Mouse (Mus musculus): Measurements from ENCODE around the gene Ttll8.

The Ttll8 gene

DNA sequence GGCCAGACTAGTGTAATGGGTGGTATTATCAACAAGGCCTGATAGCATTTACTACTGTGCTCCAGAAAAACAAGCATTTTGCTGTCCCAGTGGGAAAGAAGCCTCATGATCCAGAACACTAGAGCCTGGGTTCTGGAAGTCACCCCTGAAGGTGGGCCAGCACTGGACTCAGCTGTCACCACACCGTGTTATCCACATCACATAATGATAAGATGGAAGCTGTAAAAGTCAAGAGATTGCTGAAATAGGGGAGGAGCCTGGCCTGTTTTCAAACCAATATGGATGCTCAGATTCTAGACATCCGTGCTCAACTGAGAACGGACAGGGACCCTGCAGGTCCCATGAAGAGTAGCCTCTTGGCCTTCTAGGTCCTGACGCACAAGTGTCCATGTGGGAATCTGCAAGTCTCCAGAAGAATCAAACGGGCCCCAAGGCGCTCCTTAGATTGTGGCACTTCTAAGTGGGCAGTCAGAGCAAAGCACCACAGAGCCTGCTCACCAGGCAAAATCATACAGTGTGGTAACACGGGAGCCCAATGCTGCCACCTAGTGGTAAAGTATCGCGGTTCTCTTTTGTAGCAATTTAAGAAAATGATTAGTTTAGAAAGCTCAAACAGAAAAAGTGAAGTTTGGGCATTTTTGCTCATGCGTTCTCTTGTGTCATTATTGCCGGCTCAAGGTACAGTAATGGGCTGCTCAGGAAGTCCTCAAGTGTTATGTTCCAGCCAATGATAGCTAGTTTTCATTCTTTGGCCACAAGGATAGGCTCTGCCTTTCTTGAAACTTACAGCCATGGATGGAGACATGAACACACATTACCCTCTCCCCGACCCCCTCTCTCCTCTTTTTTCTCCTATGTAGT, 32.9 kb downstream of the Ttll8 start:
- DNase-seq (ENCODE audit: low spot score in 2 of 2): peak; percentile 44 to 50

DNA sequence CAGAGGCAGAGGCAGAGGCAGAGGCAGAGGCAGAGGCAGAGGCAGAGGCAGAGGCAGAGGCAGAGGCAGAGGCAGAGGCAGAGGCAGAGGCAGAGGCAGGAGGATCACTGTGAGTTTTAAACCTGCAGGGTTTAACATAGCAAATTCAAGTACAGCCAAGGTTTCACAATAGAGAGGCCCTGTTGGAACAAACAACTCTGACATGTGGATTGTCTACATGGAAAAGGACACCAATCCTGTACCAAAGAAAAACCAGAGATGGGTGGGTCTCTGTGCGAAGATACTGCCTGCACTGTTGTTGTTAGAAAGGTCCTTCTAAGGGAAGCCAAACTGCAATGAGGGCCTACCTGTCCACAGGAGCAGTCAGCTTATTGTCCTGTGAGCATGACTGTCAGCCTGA, 34.2 kb downstream of the Ttll8 start:
- no peak for DNase-seq (ENCODE audit: low spot score in 2 of 2)

DNA sequence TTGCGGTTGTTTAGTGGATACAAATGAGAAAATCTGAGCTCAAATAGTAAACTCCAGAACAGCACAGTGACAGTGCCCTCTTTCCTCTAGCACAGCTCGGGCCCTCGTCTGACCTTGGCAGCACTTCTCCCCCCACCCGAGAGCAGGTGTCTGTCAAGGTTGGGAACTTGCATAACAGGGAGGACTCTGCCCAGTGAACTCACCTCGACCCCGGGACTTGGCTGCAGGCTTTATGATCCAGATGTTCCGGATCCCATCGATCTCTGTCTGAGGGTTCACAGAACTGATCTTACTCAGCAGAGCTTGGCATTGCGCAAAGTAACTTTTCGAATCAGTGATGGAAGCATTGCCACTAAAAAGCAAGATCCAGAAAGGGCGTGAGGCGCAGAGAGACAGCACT, 34.9 kb downstream of the Ttll8 start:
- peak in 1 of 2 experiments; percentile 25 for DNase-seq (ENCODE audit: low spot score in 2 of 2)

- DNase-seq (ENCODE audit: low spot score in 2 of 2): no peak
Observed at GRCm38 (mm10) chr15:88917126-88917525, 37.1 kb downstream of the Ttll8 start.

DNA sequence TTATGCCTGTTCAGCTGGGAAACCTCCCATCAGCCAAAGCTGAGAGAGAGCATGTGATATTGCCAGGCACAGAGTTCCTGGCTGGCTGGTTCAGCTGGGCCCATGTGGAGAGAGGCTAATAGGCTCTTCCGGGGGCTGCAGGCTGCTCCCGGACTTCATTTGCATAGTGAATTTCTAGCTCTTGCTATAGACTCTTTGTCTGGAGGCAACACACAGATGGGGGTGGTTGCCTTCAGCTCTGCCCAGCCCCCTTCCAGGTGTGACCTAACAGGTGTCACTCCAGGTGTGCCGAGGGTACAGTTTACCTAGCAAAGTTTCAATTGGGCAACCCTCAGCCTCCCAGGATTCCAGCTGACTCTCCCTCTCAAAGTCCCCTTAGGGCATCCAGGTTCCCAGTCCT, 37.9 kb downstream of the Ttll8 start:
- no peak for DNase-seq (ENCODE audit: low spot score in 2 of 2)

DNA sequence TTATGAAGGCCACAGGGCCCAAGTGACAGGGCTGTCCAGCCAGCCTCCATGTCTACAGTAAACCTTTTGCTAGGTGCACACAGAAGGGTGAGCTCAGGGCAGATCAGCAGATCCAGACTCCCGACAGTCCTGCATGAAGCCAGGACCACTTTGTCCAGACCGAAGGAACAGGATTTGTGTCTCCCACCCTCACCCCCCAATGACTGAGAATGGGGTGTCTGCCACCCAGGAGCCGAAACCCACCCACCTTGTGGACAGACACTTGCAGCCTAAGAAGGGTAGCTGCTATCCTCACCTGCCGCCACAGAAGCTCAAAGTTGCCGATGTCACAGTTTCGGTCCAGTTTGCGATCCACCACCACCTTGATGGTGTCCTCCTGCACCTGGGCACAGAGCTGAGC, 39.2 kb downstream of the Ttll8 start:
- DNase-seq (ENCODE audit: low spot score in 2 of 2): no peak

GRCm38 (mm10) chr15:88906347-88906746, 47.9 kb downstream of the Ttll8 start:
- no peak for DNase-seq (ENCODE audit: low spot score in 2 of 2)

DNA sequence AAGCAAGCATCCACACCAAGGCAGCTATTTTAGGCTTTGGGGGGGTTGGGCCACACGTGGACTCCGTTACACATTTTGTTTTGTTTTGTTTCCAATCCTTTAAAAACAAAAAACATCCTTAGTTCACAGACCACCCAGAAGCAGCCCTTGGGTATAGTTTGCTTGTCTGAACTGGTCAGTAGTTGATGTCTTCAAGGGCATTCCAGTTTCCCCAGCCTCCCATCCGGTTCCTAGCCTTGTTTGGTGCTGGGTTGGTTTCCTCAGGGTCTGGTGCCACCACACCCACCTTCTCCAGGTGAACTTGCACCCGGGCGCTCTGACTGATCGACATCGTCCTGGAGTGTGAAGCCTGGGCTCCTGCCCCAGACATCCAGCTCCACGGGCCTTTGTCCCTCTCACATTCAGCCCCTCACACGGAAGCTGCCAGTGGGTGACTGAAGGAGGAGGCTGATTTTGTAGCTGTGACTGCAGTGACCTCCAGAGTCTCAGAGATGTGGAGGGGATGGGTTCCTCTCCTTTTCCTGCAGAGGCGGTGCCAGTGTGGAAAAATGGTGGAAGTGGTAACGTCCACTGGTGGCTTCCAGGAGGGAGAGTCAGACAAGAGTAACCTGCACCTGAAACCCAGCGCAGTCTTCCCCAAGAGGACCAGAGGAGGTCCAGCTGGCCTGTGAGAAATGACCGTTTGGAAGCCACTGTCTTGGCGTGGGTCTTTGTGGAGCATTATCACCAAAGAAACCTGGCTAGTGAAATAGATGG, 50.0 kb downstream of the Ttll8 start:
- DNase-seq (ENCODE audit: low spot score in 2 of 2): no peak

- no peak for DNase-seq (ENCODE audit: low spot score in 2 of 2)
Observed at GRCm38 (mm10) chr15:88903086-88903485, 51.1 kb downstream of the Ttll8 start.

DNA sequence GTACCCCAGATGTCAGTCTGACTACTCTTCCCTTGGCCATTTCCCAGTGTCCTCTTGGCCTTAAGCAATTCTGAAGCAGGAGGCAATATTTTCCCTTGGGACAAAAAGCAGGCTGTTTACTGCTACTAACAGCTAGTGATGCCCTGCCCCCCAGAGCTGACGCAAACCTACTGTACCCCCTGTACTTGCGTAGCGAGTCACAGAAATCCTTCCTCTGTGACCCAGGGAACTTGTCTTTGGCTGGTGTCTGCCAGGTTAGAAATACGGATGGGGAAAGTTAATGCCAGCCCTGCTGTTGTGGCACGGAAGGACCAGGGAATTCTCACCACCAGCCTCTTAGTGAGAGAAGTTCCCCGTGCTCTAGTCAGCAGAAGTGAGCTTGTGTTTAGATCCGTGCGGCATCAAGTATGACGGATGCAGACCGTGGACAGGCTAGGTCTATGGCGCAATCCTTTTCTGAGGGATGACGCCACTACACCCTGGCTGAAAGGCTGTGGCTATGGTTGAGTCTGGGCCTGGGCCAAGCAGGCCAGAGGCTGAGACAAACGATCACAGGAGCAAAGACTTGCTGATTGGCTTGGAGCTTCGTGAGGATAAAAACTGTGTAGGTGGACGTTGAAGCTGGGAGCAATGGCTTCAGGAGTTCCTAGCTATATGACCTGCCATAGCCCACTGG, 51.9 kb downstream of the Ttll8 start:
- DNase-seq (ENCODE audit: low spot score in 2 of 2): no peak

- DNase-seq (ENCODE audit: low spot score in 2 of 2): no peak
Observed at GRCm38 (mm10) chr15:88896341-88896980, 57.8 kb downstream of the Ttll8 start.

DNA sequence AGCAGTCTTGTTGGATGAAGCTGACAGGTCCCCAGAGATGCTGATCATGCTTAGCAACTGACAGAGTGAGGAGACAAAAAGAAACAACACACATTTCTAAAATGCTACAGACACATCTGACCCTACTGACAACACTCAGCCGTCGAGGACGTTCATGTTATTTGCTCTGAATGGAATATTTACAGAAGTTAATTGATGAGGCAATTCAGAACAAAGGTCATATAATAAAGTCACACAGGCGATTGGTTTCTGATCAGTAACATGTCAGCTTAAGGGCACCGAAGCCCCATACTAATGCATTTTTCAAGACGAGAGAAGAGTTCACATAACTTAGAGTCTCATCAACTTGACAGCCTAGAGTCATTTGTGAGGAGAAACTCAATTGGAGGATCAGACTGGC, 58.3 kb downstream of the Ttll8 start:
- DNase-seq (ENCODE audit: low spot score in 2 of 2): no peak

DNA sequence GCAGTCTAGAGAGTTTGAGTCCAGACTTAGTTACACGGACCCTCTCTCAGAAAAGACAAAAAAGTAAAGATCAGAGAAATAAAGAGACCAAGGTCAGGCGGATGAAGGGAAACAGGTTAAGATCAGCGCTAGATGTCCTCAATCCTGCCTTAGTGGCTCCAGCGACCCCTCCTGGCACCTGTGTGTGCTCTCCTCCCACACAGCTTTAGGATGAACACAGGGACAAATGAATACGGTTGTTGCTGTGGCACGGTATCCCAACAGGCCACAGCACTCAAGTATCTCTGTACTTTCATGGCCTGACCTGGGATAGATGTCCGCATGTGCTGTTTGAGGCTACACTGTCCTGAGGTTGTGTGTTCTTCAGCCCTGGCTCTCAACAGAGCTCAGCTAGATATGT, 59.1 kb downstream of the Ttll8 start:
- no peak for DNase-seq (ENCODE audit: low spot score in 2 of 2)

DNA sequence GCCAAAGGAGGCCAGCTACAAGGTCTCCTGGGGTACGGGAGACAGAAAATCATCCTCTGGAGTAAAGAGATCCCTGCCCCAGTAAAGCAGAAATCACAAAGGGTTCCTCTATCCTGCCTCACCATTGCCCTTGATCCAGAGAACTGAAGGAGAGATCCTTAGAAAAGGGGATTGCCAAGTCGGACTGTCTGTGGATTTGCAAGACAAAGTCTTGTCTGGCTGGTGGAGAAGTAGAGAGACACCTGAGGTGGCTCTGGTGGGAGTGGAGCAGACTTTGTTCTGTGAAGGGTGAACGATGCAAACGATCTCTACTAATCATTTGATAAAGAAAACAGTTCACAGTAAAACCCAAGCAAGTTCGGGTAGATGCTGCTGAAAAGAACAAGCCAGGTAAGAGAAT, 61.3 kb downstream of the Ttll8 start:
- DNase-seq (ENCODE audit: low spot score in 2 of 2): no peak

GRCm38 (mm10) chr15:88892252-88892651, 62.0 kb downstream of the Ttll8 start:
- DNase-seq (ENCODE audit: low spot score in 2 of 2): no peak

DNA sequence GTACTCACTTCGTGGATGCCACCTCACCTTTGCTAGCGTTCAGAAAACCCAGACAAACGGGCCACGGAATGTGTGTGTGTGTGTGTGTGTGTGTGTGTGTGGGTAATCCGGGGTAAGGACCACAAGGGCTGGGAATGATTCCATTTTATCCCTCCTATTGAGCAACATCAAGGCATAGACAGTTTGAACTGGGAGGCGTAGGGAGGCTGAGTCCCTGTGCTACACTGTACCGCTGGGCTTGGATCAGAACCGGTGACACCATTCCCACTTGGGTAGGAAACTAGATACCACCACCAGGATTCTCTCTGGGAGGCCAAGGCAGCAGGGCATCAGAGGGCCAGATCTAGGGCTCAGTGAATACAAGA, 62.6 kb downstream of the Ttll8 start:
- no peak for DNase-seq (ENCODE audit: low spot score in 2 of 2)

- DNase-seq (ENCODE audit: low spot score in 2 of 2): peak; percentile 71 to 79
Observed at GRCm38 (mm10) chr15:88890751-88891675, 63.2 kb downstream of the Ttll8 start.

GRCm38 (mm10) chr15:88889994-88890393, 64.2 kb downstream of the Ttll8 start:
- DNase-seq (ENCODE audit: low spot score in 2 of 2): no peak

DNA sequence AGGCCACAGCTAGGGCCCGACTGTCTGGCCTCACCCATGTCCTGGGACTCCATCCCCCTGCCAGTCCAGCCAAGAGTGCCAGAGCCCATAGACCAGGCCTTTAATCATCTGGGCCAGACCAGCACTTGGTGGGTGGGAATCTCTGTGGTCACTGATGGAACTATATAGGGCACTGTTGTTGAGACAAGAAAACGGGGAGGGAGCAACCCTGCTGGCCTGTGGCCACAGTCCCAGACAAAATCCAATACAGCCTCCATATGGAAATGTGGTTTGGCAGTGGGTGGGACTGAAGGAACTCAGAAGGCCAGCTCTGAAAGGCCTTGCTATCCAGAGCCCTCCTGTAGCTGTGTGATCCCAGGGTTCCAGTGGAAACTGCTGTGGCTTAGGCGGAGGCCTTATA, 65.2 kb downstream of the Ttll8 start:
- no peak for DNase-seq (ENCODE audit: low spot score in 2 of 2)

- DNase-seq (ENCODE audit: low spot score in 2 of 2): no peak
Observed at GRCm38 (mm10) chr15:88885376-88885775, 68.8 kb downstream of the Ttll8 start.

DNA sequence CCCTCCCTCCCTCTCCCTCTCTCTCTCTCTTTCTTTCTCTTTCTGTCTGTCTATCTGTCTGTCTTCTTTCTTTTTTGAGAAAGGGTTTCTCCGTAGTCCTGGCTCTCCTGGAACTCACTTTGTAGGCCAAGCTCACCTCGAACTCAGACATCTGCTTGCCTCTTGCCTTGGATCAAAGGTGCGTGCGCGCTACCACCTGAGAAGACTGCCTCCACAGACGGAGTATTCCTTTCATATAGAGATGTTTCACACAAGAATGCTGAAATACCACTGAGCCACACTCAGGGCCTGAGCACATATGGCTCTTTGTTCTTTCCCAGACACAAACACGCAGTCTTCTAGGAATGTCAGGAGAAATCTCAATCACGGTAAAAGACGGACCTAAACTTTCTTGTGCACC, 70.9 kb downstream of the Ttll8 start:
- DNase-seq (ENCODE audit: low spot score in 2 of 2): no peak

All from urinary bladder, adult 18-20 months (tissue).